Mouse (Mus musculus): ENCODE measurements around the gene Crtac1.
A peak's percentile ranks its signal among the peaks of the same experiment; 100 is the strongest.

Crtac1 gene

DNA sequence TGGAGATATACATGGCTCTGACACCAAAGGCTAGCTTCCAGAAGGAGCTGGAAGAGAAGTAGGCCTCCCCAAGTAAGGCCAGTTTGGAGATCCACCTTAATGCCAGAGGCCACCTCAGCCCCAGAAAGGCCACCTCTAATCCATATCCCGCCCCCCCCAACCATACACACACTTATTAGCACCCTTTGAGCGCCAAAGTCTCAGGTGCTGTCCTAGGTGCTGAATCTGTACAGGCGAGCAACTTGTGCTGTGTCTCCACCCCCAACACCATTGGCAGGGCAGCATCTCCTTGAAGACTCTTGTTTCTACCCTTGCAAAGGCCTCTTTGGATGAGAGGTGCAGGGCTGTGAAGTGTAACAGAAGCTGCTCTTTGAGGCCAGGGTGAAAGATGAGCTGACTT is 6.4 kb downstream of the Crtac1 start:
- no peak for DNase-seq (ENCODE audit: low spot score in 2 of 2)

GRCm38 (mm10) chr19:42415042-42415441 is 16.5 kb downstream of the Crtac1 start:
- no peak for DNase-seq (ENCODE audit: low spot score in 2 of 2)

DNA sequence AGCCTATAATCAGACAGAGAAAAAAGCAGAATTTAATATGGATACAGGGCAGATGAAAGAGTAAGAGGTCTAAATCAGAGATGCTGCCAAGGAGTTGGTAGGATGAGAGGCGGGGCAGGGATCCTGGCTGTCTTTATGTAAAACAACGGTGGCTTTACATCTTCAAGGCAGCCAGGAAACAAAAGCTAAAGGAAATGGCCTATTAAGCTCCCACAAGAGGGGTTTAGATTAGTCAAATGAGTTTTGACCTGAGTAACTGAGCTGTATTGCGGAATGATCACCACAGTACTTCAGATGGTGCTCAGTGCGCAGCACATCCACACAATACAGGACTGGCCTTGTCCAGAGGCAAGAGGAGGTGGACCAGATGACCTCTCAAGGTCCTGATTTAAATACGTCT is 21.7 kb downstream of the Crtac1 start:
- no peak for DNase-seq (ENCODE audit: low spot score in 2 of 2)

DNA sequence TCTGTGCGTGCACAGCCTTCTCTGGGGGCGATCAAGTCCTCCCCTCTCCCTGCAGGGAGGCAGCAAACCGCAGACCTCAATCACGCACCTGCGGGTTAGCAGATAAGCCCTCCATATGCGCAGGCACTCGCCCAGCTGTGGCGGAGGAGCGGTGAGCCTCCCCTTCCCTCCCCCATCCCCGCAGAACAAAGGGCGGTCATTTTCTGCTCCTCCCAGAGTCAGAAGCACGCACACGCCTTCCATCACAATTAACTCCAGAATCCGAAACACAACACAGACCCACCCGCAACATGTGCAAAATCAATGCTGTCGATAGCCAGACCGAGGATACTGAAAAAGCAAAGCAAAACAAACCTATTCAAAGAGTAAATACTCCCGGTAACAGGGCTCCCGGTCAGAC is 22.4 kb downstream of the Crtac1 start:
- DNase-seq (ENCODE audit: low spot score in 2 of 2): no peak

- no peak for DNase-seq (ENCODE audit: low spot score in 2 of 2)
These were observed 27.2 kb downstream of the Crtac1 start for GRCm38 (mm10) chr19:42404364-42404763.

GRCm38 (mm10) chr19:42399974-42400373 is 31.6 kb downstream of the Crtac1 start:
- no peak for DNase-seq (ENCODE audit: low spot score in 2 of 2)

GRCm38 (mm10) chr19:42397281-42397680 is 34.3 kb downstream of the Crtac1 start:
- no peak for DNase-seq (ENCODE audit: low spot score in 2 of 2)

- no peak for DNase-seq (ENCODE audit: low spot score in 2 of 2)
These were observed 36.6 kb downstream of the Crtac1 start for GRCm38 (mm10) chr19:42394848-42395534.

GRCm38 (mm10) chr19:42393920-42394319 is 37.7 kb downstream of the Crtac1 start:
- no peak for DNase-seq (ENCODE audit: low spot score in 2 of 2)

GRCm38 (mm10) chr19:42392094-42392493 is 39.5 kb downstream of the Crtac1 start:
- DNase-seq (ENCODE audit: low spot score in 2 of 2): no peak

DNA sequence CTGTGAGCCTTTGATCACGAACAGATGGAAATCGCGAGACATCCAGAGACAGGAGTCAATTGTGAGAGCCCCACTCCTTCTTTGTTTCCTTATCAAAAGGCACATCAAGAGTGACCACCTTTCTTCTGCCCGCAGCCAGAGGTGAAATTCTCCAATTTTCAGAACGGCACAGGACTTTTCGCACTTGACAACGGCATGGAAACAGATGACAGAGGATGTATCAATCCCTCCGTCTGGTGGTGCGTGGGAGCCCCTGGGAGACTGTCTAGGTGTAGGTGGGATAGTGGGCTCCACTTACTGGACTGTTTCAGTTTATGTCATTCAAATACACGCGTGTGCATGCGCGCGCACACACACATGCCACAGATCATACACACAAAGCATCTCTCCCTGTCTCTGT is 42.0 kb downstream of the Crtac1 start:
- no peak for DNase-seq (ENCODE audit: low spot score in 2 of 2)

GRCm38 (mm10) chr19:42384981-42385598 is 46.5 kb downstream of the Crtac1 start:
- no peak for DNase-seq (ENCODE audit: low spot score in 2 of 2)

- no peak for DNase-seq (ENCODE audit: low spot score in 2 of 2)
These were observed 50.6 kb downstream of the Crtac1 start for GRCm38 (mm10) chr19:42380981-42381373.

DNA sequence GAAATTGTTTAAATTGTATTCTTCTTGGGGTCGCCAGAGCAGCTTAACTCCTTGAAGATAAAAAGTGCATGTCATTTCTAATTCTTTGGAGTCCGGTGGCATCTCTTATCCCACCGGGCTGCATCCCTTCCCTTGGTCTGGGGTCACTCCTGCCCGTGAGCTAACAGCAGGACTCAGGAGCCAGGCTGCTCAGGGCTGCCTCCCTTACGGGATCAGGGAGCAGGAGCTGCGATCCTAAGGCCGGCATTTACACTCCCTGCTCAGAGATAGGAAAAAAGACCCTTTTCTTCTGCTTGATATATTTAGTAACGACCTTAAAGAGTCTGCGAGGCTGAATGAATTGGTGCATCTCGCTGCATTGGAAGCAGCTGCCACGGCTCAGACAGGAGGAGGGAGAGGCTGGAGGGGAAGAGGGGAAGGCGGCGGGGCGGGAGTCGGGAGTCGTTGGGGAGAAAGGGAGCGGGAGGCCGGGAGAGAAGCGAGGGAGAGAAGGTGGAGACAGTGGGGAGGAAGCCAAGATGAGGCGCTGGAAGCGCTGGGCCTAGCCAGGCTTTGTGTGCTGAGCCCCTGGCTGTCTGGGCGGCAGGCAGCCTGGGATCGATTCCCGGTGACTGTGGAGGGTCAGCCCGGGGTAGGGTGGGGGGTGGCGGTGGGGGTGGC is 51.1 kb downstream of the Crtac1 start:
- no peak for DNase-seq (ENCODE audit: low spot score in 2 of 2)

DNA sequence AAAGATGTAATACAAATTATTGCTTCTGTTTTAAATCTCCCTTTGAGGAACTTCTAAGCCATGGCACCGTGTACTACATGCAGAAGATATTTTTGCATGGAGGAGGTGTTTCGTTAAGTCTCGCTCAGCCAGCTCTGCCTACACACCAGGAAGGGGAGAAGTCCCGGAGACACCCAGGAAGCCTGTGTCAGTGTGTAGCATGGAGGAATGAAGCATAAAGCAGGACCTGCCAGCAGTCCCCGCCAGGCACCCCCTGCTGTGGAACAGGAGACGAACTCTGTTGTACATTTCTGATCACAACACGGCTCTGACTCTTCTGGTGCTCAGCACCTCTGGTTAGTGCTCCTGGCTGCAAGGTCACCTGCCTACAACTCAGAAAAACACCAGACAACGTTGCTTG is 51.8 kb downstream of the Crtac1 start:
- peak; percentile 31 to 54 for DNase-seq (ENCODE audit: low spot score in 2 of 2)

- DNase-seq (ENCODE audit: low spot score in 2 of 2): no peak
These were observed 54.4 kb downstream of the Crtac1 start for GRCm38 (mm10) chr19:42377206-42377605.

DNA sequence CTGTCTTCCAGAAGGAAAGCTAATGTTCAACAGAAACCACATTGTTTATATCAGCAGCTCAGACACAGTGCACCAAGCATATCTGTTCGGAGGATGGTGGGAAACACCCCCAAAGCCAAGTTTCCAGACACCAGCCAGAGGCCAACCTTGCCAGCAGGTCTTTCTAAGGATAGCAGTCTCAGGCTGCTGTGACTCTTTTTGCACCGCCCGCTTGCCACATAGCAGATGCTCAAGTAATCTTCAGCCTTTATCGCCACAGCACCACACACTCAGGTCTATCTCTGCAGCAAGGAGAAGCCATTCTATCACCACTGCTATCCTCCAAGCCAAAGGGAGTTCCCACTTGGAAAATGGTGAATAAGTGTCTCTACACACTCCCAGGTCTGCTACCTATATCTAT is 68.0 kb downstream of the Crtac1 start:
- DNase-seq (ENCODE audit: low spot score in 2 of 2): no peak

DNA sequence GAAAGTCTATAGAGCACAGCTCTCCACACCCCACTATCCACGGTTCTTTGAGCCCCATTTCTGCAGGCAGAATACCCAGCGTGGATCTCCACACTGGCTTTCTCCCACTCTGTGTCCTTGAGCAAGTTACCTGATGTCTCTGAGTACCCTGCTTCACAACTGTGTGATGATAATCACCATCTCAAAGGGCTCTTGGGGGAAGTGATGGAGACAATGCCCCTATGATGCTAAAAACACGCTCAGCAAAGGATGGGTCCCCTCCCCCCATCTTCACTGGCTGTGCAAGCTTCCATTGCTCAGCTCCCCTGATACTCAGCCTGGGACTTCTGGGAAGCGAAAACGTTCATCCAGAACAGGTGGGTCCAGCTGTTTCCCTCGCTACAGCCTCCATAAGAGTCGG is 73.2 kb downstream of the Crtac1 start:
- no peak for DNase-seq (ENCODE audit: low spot score in 2 of 2)

- DNase-seq (ENCODE audit: low spot score in 2 of 2): no peak
These were observed 74.7 kb downstream of the Crtac1 start for GRCm38 (mm10) chr19:42356854-42357253.

- DNase-seq (ENCODE audit: low spot score in 2 of 2): no peak
These were observed 76.1 kb downstream of the Crtac1 start for GRCm38 (mm10) chr19:42355476-42355875.

DNA sequence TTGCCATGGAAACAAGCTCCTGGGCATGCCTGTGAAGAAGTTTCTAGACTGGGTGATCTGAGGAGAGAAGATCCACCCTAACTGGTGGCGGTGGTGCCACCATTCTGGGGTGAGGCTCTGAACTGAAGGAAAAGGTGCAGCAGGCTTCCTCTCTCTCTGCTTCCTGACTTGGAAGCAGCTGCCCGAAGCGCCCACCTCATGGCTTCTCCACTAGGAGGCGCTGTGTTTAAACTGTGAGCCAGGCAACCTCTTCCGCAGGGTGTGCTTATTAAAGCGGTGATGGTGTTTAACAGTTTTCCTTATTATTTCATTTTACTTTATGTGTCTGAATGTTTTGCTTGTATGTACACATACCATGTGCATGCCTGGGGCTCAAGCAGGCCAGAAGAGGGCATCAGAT is 90.4 kb downstream of the Crtac1 start:
- DNase-seq (ENCODE audit: low spot score in 2 of 2): no peak

- peak in 1 of 2 experiments; percentile 19 for DNase-seq (ENCODE audit: low spot score in 2 of 2)
These were observed 99.4 kb downstream of the Crtac1 start for GRCm38 (mm10) chr19:42332081-42332736.

- no peak for DNase-seq (ENCODE audit: low spot score in 2 of 2)
These were observed 100.1 kb downstream of the Crtac1 start for GRCm38 (mm10) chr19:42331446-42331845.

Measured in frontal cortex, postnatal 25 days (tissue).